Mouse (Mus musculus) fibroblast of lung, adult 2 months (primary cell): ENCODE results near the gene Gm20708.
"Not testable (repeated sequence)": the region's sequence is repeated elsewhere in the genome, so short reads cannot be mapped to it uniquely, and the experiment has no call there.

ENCODE experiments used
- DNase-seq: peaks from one replicate; pipeline ENCODE4 v3.0.0-alpha.2; 2011; ENCODE audit warnings: low read depth

Gene Gm20708

GRCm38 (mm10) chr11:117781199-117781821 lies 28.2 kb upstream of the Gm20708 start:
- peak; percentile 73 for DNase-seq

- no peak for DNase-seq
Observed at GRCm38 (mm10) chr11:117781993-117782704, 27.3 kb upstream of the Gm20708 start, which contains the start of the genes Tmc8 and Tmc6. Gene Tmc8 (plus strand): TSS chr11:117782076. Gene Tmc6 (minus strand): TSS chr11:117782198.

DNA sequence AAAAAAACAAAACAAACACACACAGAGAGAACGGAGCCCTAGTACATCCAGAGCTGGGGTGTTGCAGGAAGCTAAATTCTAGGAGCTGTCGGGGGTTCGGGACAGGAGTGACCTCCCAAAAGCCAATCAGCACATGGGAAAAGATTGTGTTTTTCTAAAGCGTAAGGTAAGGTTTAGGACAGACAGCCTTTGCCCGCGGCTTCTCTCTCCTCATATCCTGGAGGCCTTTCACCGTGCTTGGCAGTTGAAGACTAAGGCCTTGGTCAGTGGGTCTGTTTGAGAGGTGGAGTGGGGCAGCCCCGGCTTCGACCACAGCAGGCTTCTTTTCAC lies 26.8 kb upstream of the Gm20708 start:
- DNase-seq, result no peak

GRCm38 (mm10) chr11:117783089-117783488 lies 26.4 kb upstream of the Gm20708 start:
- no peak for DNase-seq

- no peak for DNase-seq
Observed at GRCm38 (mm10) chr11:117783683-117784309, 25.7 kb upstream of the Gm20708 start.

DNA sequence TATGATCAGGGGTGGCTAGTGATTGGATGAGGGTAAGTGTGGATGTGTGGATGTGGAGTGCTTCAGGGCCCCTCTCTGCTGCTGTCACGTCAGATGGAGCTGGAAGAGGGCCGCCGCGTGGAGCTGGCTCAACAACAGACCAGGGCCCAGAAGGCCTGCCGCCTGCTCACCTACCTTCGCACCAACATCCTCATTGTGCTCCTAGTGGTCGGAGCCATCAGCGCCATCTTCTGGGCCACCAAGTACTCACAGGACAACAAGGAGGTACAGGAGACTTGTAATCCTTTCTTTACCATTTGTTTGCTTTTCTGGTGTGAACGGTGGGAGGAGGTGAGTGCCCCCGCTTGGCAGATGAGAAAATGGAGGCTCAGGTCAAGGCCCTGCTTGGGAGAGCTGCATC lies 23.2 kb upstream of the Gm20708 start:
- DNase-seq, result no peak

- not testable (repeated sequence) for DNase-seq
Observed at GRCm38 (mm10) chr11:117788481-117788880, 21.0 kb upstream of the Gm20708 start.

GRCm38 (mm10) chr11:117790286-117790685 lies 19.2 kb upstream of the Gm20708 start:
- DNase-seq, result no peak

GRCm38 (mm10) chr11:117790703-117791440 lies 18.6 kb upstream of the Gm20708 start:
- DNase-seq, result no peak

DNA sequence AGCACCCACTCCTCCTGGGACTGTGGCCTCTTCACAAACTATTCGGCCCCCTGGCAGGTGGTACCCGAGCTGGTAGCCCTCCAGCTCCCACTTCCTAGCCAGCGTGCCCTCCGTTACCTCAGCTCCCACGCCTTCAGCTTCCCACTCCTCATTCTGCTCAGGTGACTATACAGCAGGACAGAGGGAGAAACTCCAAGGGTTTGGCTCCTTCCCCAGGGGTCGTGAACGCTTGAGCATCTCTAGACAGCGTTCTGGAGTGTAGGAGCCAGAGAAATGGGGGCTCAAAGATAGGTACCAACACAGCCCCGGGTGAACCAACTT lies 18.1 kb upstream of the Gm20708 start:
- DNase-seq, result no peak

GRCm38 (mm10) chr11:117792281-117792888 lies 17.1 kb upstream of the Gm20708 start:
- DNase-seq, result no peak

- no peak for DNase-seq
Observed at GRCm38 (mm10) chr11:117794035-117794551, 15.4 kb upstream of the Gm20708 start.

- DNase-seq, result no peak
Observed at GRCm38 (mm10) chr11:117796954-117797353, 12.5 kb upstream of the Gm20708 start.

GRCm38 (mm10) chr11:117797511-117798159 lies 11.8 kb upstream of the Gm20708 start, which contains the start of gene 6030468B19Rik:
Gene 6030468B19Rik (plus strand): TSS chr11:117797660.
- no peak for DNase-seq

DNA sequence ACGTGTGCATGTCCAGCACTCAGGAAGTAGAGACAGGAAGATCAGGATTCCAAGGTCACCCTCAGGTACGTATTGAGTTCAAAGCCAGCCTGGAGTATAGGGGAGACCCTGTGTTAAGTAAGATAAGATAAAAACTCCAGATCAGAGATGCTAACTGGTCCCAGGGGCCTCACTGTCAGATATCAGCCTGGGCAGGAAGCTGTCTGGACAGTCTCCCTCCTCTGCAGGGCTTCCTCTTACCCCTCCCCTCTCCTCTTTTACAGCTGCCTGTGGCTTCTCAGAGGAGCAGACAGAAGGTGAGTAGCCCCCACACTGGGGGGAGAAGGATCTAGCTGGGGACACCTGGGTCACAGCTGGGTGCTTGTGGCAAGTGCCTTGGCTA lies 11.3 kb upstream of the Gm20708 start:
- no peak for DNase-seq

GRCm38 (mm10) chr11:117799174-117799573 lies 10.3 kb upstream of the Gm20708 start:
- no peak for DNase-seq

- no peak for DNase-seq
Observed at GRCm38 (mm10) chr11:117800038-117800437, 9.4 kb upstream of the Gm20708 start.

DNA sequence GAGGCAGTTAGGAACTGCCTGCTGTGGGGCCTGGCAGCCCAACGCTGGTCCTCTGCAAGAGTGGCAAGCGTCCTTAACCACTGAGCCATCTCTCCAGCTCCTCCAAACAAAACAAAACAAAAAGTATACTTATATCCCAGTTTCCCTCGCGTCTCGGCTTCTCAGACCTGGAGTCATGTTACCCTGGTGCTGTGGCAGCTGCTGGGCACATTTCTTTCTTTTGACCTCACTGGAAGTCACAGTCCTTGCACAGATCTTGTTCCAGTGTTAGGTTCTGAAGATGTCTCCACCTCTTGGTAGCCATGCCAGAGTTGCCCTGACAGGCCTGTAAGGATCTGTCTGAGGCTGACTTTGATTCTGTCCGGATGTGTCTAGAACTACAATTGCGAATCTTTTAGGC lies 7.8 kb upstream of the Gm20708 start:
- DNase-seq, result no peak

- no peak for DNase-seq
Observed at GRCm38 (mm10) chr11:117803166-117803688, 6.2 kb upstream of the Gm20708 start.

DNA sequence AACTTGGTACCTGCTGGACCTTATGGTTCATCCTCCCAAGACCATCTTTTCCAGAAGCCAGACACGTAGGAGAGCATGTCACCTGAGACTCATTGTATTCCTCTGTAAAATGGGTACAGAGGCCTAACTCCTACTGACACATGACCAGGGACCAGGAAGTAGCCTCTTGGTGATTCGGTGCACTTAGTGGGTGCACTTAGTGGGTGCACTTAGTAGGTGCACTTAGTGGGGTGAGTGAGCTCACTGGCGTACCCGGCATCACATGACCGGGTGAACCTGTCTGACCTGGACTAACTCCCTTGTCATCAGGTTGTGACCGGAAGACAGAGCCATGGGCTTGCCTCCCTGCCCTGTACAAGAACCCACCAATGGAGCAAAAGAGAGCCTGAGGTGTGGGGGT lies 2.7 kb upstream of the Gm20708 start:
- no peak for DNase-seq

DNA sequence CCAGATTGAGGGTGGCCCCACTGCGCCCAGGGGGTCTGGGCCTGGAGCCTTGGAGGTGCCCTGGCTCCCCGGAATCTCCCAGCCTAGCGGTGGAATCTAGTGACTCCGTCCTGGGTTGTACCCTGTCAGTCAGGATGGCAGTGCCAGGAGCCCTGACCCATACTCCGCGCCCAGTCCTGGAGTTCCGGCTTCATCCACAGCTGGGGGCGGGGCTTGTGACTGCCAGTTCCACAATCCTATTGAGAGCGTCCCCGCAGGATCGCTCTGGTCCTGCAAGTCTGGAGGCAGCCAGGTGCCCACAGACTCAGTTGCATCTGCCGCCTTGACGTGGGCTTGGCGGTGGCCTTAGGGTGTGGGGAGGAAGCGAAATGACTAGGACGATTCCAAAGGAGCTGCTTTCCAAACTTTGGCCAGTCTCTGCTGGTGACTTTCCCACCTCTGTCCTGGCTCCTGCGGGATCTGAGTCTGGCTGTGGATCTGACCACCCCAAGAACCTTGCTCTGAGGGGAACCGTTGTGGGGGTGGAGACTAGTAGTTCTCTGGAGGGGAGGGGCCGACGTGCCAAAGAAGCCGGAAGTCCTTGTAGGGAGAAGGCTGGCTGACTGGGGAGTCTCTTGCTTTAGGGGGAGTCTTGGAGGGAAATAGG lies 1.1 kb downstream of the Gm20708 start:
- peak; percentile 62 for DNase-seq
